Mouse (Mus musculus) layer of hippocampus, adult 8-10 months (tissue): ENCODE measurements around the gene Hist1h2bj. TPM values are rescaled to one million over a fixed set of nuclear protein-coding genes. Genes with fewer than 3 reads are reported as not detected.

Source experiments
- microRNA-seq, 2 experiments: library from miRNA; unstranded; fragments of <30 nt; microRNA quantifications; one replicate each; pipeline ENCODE4 v1.2.0; 2022
- total RNA-seq, 4 experiments: library from RNA; stranded (reverse); gene quantifications; 2 replicates each; pipeline ENCODE4 v1.2.4; 2022

Hist1h2bj gene
- total RNA-seq, 4 experiments from 2014 or later, result 10.8 to 15.9 (median 12.1) TPM

Small RNAs within 50 kb of the gene (microRNA-seq; reads per million reads assigned to microRNA genes)
- 0 reads per million in 2 experiments for gene Gm26300
- gene Gm44390, result 0 reads per million in 2 experiments
- gene Gm44486, result 0 reads per million in 2 experiments

Other genes starting within 250 kb of the Hist1h2bj start
- gene Hist1h2bq, start 233.0 kb upstream of the Hist1h2bj start, total RNA-seq, result 10 to 100 TPM; 26.8 to 44.1 (median 30.6) TPM
- 10 to 100 TPM in 3 of 4 experiments, 1 to 10 TPM in 1; 5.0 to 27.3 (median 17.8) TPM for gene Hist1h2ao, start 232.7 kb upstream of the Hist1h2bj start, total RNA-seq
- gene Hist1h4m, start 231.5 kb upstream of the Hist1h2bj start, total RNA-seq, result 100 to 1,000 TPM; 180 to 291 (median 231) TPM
- gene Hist1h4n, start 211.0 kb upstream of the Hist1h2bj start, total RNA-seq, result 10 to 100 TPM in 3 of 4 experiments, not detected in 1; 11.4 to 41.9 (median 29.6) TPM
- 10 to 100 TPM in 2 of 4 experiments, not detected in 2; 10.6 to 18.9 TPM for gene Hist1h2ap, start 209.7 kb upstream of the Hist1h2bj start, total RNA-seq
- 10 to 100 TPM; 26.6 to 44.1 (median 30.3) TPM for gene Hist1h2br, start 209.5 kb upstream of the Hist1h2bj start, total RNA-seq
- gene Zfp184, start 98.1 kb upstream of the Hist1h2bj start, total RNA-seq, result 1 to 10 TPM; 1.9 to 4.5 (median 2.9) TPM
- gene Pom121l2, start 62.0 kb upstream of the Hist1h2bj start, total RNA-seq, result not detected
- gene Prss16, start 33.5 kb upstream of the Hist1h2bj start, total RNA-seq, result under 1 TPM; 0.29 to 0.84 (median 0.56) TPM
- gene Hist1h2ah, start 7.6 kb upstream of the Hist1h2bj start, total RNA-seq, result 10 to 100 TPM in 3 of 4 experiments, 1 to 10 TPM in 1; 6.5 to 26.2 (median 15.2) TPM
- 10 to 100 TPM; 10.4 to 18.1 (median 16.5) TPM for gene Hist1h2bk, start 7.3 kb upstream of the Hist1h2bj start, total RNA-seq
- 10 to 100 TPM; 55.1 to 70.7 (median 60.0) TPM for gene Hist1h4i, start 1.9 kb upstream of the Hist1h2bj start, total RNA-seq
- 10 to 100 TPM in 2 of 4 experiments, 1 to 10 TPM in 2; 8.2 to 12.2 (median 10.1) TPM for gene Hist1h2ag, start 270 bp upstream of the Hist1h2bj start, total RNA-seq
- not detected for gene Vmn1r188, start 41.2 kb downstream of the Hist1h2bj start, total RNA-seq
- gene Vmn1r189, start 62.6 kb downstream of the Hist1h2bj start, total RNA-seq, result not detected
- not detected for gene Vmn1r191, start 140.8 kb downstream of the Hist1h2bj start, total RNA-seq
- not detected for gene Vmn1r192, start 147.9 kb downstream of the Hist1h2bj start, total RNA-seq
- gene Vmn1r193, start 179.9 kb downstream of the Hist1h2bj start, total RNA-seq, result not detected
- not detected for gene Vmn1r194, start 201.0 kb downstream of the Hist1h2bj start, total RNA-seq
- not detected for gene Vmn1r195, start 227.3 kb downstream of the Hist1h2bj start, total RNA-seq
- not detected for gene Vmn1r196, start 246.7 kb downstream of the Hist1h2bj start, total RNA-seq